Mouse (Mus musculus): ENCODE data around the gene Tbcel.

Gene Tbcel

DNA sequence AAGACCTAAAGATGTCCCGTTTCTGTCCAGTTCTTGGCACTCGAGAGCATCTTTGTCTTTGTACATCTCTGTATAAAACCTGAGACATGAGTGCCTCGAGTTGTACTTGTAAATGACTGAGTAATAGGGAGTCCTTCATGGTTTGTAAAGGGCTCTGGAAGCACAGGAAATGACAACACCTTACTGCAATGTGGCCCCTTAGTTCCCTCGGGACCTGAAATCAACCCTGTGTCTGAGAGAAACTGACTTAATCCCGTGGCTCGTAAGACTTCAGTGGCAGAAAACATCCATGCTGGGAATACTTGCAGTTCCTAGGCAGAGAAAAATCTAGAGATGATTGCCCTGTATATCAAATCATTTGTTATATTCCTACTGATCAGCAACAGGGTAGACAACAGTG is 114.7 kb downstream of the Tbcel start:
- in situ Hi-C loops (cut with MboI; ENCODE audit: low sequenced_read_pairs), result no loop called here

DNA sequence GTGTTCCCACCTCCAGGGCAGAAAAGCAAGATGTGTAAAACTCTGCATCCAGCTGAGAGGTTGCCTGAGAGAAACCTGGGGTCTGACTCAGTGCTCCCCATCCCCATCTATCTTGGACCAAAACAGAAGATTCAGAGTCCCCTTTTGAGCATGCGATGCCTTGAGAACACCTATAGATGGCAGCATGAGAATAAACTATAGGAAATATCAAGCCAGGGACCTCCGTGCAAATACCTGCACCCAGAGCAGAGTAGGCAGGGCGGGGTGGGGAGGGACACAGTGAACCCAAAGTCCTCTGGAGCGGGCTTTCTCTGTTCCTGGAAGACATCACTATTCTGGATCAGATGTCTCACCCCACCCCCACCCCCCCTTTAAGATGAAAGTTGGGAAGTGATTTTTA is 119.1 kb downstream of the Tbcel start:
- in situ Hi-C loops (cut with MboI; ENCODE audit: low sequenced_read_pairs), result no loop called here

DNA sequence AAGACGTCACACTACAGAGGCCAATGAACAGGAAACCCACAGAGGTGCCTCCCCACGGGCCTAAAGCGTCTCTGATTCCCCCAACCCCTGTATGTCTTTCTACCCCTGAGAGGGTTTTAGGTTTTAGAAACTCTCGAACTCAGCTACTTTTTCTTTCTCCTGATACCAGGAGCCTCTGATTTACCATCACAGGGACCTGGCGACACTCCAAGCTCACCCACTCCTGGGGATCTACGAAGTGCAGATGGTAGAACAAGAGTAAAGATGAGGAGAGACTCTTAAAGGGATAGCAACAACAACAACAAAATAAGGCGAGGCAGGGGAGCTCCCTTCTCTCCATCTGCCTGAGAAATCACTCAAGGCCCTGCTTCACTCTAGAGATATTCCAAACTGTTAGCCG is 120.6 kb downstream of the Tbcel start:
- in situ Hi-C loops (cut with MboI; ENCODE audit: low sequenced_read_pairs), result no loop called here

DNA sequence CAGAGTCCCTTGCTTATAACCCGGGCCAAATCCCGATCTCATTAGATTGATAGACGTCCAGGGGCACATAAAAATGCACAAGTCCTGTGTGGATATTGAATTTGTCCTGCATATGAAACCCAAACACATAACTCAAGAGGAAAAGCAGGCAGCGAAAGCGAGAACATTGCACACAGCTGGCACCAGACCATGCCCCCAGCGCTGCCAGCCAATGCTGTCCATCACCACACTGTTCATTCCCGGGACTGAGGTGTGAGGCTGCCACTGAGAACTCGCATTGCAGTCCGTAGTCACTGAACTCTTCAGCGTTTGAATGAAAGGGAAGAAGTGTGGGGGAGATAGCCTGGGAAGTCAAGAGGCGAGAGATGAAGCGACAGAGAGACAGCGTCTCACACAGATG is 122.0 kb downstream of the Tbcel start:
- in situ Hi-C loops (cut with MboI; ENCODE audit: low sequenced_read_pairs), result no loop called here

DNA sequence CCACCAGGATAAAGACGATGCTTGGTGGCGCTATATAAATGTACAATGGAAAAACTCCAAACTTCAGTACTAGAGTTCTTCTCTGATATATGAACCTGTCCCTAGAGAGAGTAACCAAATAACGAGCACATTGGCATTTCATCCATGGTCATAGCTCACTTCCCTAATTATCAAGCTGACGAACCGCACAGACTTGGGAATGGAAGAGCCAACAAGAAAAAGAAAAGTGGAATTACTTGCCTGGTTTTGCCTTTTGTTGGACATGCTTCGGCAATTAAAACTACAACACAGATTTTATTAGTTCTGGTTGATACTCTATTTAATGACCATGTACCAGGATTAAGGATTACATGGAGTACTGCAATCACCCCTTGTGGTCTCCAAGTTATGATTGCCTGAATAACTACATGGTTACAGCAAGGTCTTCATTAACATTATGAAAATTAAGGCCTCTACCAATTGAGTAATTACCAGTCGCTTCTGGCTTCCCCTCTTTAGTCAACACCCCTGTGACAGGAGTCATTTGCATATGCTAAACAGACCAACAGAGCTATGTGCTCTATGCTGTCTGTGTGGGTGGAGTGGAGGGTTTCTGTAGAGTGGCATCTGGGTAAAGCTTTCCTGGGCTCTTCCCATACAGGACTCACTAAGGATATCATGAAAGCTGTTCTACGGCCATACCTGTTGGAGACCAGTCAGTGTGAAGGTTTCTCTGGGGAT is 124.8 kb downstream of the Tbcel start:
- in situ Hi-C loops (cut with MboI; ENCODE audit: low sequenced_read_pairs), result no loop called here

DNA sequence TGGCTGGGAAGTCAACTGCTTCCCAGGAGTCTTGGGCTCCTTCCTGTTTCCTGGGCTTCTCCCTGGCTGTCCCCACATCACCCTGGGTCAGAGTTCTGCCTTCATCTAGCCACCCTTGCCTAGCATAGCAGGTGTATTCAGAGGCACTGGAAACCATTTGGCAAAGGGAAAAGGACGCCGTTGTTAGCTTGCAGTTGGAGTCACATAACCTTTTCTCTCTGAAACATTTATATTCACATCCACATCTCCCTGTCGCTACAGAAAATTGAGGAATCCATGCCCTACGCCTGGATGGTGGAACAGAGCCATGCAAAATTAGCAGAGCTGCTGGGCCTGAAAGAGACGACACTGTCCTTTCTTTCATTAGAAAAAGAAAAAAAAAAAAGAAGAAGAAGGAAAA is 125.5 kb downstream of the Tbcel start:
- in situ Hi-C loops (cut with MboI; ENCODE audit: low sequenced_read_pairs), result no loop called here

DNA sequence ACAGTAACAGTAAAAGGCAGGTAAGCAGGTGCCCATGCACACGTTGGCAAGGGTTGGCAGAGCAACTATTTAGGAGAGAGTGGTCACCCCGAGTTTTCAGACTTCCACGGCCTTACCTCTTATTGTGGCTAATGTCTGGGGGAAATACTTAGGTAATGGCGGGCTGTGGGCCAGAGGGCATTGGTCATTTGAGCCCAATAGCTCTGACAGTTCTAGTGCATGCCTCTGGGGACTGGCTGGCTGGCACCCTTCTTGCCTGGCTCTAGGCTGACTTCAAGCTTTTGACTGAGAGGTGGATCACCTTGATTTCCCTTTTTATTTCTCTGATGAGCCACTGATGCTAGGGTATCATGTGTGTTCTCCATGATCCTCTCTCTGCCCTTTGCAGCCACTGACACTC is 129.5 kb downstream of the Tbcel start:
- in situ Hi-C loops (cut with MboI; ENCODE audit: low sequenced_read_pairs), result no loop called here

DNA sequence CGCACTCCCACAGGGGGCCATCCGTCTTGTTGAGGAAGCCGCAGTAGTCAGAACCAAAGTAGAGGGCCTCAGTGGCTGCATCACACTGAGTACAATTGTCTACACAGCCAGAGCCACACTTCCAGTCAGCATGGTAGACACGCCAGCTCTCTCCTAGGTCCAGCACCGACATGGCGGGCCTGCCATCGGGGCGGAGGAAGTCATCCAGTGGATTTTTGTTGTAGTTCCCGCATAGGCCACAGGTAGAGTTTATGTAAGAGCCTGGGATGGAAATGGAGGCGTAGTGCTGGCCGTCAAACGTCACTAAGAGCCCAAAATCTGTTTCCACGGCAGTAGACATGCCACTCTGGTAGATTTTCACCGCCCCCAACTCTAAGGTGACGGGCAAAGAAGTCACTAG is 130.0 kb downstream of the Tbcel start:
- in situ Hi-C loops (cut with MboI; ENCODE audit: low sequenced_read_pairs), result no loop called here

DNA sequence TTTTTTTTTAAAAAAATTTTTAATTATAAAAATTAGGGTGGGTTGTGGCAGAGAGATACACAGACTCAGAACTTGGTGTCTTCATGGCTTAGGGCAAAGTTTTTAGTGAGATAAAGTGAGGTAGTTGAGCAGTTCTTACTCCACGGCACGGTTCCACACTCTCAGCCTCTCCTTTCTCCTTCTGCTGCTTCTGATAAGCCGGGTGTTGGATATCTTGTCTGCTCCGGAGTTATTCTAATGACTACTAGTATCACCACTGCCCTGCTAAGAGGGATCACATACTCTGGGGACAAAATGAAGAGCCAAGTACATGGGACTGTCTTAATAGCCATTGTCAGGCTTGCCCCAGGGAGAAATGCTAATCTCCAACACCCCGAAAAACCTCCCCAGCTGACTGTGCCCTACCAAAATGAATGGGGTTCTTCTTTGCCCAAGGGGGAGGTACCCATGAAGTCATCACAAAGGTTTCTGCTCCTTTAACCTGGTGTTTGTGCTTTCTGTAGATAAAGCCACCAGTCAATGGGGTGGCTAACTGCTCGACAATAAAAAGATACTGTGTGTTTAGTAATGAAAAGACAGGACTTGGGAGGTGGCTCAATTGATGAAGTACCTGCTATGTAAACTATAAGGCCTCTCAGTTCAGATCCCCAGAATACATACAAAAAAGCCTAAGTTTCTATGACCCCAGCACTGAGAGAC is 135.8 kb downstream of the Tbcel start:
- in situ Hi-C loops (cut with MboI; ENCODE audit: low sequenced_read_pairs), result no loop called here
